Mouse (Mus musculus) c-Kit-positive CD71-negative TER-119-negative erythroid progenitor cells, embryonic 14.5 days (primary cell): ENCODE measurements around the gene Alg9.

Experiments used
- DNase-seq: peaks from one replicate; pipeline ENCODE4 v3.0.0-alpha.2; 2013; ENCODE audit warnings: low read depth

Gene Alg9

DNA sequence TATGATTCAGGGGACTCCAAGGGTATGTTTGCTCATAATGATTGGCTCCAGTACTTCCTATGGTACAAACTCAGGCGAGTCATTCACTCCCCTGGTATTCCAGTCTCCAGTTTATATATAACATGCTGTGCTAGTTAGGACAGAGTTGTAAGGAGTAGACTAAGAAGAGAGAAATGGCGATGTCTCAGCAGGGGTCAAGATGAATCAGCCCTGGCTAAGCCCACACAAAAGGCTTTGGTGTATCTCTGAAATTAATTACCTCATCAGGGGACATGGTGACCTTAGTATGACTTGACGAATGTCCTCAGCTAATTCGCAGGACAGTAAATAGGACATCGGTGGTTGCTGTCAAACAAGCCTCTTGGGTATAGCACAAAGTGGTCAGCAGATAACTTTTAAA is 18.1 kb upstream of the Alg9 start:
- no peak for DNase-seq

DNA sequence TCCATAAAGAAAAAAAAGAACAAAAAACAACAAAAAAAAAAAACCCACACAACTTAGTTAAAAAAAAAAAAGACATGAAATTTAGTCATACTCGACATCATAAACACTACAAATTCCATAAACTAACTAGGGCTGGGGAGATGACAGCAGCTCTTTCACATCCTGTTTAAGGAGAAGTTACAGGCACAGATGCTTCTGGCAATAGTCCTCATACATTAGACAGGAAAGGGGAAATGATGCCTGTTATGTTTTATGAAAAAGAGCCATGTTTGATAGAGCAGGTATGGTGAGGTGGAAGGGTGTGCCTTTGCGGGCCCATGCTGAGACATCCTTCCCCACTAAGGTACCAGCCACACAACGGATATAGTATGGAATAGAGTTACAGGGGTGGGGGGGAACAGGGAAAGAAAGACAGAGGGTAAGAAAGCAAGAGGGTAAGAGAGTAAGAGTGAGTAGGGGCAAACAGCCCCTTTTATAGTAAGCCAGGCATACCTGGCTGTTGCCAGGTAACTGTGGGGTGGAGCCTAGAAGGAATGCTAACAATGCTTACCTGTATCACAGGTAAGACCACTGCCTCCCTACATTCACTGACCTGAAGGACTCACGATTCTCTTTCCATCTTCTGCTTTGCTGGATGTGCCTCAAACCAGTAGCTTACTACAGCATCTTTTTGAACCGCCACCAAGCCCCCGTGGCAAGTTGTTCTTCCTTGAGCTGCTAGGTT is 13.1 kb upstream of the Alg9 start:
- DNase-seq = no peak

GRCm38 (mm10) chr9:50763331-50763730 is 11.5 kb upstream of the Alg9 start:
- DNase-seq = no peak

DNA sequence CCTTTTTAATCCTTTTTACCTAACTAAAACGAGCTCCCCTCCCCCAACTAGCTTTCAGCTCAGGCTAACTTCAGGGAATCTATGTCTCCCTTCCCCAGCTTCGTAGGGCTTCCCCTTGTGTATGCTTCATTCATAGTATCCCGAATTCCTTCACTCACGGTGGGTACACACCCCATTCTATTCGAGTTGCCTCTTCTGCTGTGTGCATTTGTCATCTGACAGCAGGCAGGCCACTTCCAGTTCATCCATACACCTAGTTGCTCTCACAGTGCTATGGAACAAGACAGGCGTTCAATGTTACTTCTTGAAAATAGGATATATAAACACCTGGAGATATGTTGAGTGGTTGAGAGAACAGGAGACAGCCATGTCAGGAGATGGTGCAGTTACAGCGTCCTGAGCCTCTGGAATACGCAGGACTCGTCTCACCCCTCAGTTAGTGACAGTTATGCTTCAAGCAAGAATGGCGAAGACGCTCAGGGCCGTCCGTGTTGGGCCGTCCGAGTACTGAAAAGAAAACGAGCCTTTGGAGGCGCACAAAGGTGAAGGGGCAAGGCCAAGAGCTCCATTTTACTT is 7.2 kb upstream of the Alg9 start:
- DNase-seq = peak; percentile 29

DNA sequence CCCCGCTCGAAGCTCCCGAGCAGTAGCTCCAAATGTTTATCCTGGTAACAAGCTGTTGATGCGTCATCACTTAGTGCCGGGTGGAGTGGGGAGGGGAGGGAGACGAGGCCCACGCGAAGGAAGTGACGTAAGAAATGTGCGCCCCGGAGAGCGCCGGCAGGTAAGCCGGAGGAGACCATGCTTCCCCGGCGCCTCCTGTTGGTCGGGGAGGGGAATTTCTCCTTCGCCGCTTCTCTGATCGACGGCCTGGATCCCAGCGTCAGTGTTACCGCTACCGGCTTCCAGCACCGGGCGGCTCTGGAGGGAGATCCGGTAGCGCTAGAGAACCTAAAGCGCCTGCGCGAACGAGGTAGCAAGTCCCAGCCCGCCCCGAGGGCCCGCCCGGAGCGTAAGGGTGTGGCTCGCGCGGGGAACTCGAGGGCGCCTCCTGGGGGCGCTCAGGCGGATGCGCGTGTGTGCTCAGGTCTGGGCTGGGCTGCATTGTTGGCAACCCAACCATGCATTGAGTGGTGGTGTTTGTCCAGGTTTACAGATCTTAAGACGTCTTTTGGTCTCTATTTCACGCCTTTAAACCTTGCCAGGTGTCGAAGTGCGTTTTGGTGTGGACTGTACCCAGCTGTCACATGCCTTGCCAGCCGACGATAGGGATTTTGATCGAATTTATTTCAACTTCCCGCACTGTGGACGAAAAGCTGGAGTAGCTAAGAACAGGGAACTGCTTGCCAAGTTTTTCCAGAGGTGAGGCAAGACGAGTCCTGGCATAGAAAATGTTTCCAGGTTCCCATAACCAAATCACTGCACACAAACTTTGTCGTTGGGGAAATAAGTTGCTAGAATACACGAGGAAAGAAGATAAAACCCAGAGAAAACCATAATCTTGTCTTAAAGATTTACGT is 6.5 kb upstream of the Alg9 start, which contains the start of gene Fdxacb1:
TSS of gene Fdxacb1 (plus strand) at position 130 of the 896 bp plus-strand sequence.
- peak; percentile 88 for DNase-seq

DNA sequence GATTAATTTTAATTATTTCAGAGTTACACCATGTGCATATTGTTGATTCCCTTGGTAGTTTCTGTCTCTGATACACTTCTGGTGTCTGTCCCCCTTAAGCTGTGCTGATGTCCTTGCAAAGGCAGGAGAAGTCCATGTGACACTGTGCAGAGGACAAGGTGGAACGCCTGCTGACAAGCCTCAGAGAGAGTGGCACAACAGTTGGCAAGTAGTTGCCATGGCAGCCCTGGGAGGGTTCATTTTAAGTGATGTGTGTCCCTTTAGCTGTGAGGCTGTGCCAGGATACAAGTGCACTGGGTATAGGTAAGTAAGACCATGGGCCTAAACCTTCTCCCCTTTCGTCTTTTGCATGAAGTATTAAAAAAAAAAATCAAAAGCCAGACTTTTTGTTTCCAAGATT is 4.8 kb upstream of the Alg9 start:
- no peak for DNase-seq

- DNase-seq = no peak
Observed at GRCm38 (mm10) chr9:50774026-50774462, 775 bp upstream of the Alg9 start.

GRCm38 (mm10) chr9:50775662-50776126 is 875 bp downstream of the Alg9 start:
- no peak for DNase-seq

- DNase-seq = no peak
Observed at GRCm38 (mm10) chr9:50776162-50776760, 1.4 kb downstream of the Alg9 start.

- peak; percentile 33 for DNase-seq
Observed at GRCm38 (mm10) chr9:50782155-50782554, 7.3 kb downstream of the Alg9 start.

- no peak for DNase-seq
Observed at GRCm38 (mm10) chr9:50795266-50795665, 20.4 kb downstream of the Alg9 start.

DNA sequence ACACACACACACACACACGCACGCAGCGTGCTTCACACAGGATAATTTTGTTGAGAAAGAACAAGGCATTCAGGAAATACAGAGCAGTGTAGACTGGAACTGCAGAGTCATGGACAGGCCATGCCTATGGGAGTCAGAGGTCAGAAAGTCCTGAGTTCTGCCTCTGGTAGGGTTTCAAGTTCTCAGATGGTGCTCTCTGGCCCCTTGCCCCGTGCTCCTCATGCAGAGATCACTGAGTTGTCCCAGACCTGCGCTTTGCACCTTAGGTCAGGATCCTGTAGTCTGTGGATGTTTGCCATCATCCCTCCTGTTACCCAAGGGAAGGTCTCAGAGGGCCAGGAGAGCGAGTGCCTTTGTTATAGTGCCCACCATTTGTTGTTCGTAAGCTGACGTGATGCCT is 22.0 kb downstream of the Alg9 start:
- DNase-seq = no peak

DNA sequence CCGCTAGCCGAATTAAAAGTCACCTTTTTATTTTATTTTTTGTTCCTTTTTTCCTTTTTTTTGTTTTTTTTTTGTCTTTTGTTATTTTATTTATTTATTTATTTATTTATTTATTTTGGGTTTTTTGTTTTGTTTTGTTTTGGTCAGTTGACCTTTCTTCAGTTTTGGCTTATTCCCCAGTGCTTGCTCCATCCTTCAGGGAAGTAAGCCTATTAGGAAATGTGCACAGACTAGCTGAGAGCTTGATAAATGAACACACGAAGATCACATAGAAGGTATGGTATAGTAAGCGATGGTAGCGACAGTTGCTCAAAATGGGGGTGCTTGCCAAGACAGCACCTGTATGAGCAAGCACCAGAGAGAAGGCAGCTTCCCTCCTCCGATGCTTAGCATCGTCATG is 22.8 kb downstream of the Alg9 start:
- DNase-seq = no peak

DNA sequence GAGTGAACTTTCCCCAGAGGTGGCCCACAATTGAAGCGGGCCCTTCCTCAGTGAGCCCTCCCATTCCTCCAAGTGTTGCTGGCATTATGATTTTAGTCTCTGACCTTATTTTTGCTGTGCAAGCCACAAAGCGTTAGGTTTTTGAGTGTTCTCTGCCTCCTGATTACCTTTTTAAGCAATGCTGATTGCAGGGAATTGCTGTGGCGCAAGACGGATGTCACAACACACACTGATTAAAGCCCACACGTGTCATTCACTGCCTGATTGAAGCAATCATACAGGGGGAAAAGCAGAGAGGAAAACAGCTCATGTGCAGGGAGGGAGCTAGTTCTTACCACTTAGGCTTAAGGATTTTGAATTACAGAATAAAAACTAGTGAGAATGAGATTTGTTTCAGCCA is 23.5 kb downstream of the Alg9 start:
- DNase-seq = no peak

GRCm38 (mm10) chr9:50800985-50801384 is 26.2 kb downstream of the Alg9 start:
- peak; percentile 39 for DNase-seq

DNA sequence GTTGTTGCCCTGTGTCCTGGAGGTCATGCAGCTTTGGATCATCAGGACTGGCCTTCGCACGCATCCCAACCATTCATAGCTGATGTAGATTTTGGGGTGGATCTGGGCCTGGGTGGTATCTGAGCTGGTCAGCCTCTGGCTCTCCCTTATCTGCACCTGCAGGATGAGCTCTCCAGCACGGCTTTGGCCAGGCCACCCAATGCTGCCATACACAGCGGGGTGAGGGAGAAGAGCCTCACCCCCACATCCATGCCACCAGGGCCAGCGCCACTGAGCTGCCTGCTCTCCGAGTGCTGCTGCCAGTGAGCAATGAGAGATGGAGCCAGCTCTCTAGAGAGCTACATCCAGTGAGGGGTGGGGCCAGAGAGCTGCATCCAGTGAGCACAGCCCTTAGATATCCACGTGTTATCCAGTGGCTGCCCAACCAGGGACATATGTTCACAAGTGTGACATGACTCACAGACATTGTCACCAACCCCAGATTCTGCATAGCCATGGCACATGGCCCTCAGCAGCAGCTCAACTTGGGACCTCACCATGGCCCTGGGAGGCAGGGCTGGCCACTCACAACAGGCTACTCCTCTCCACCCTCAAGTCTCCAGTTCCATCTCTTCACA is 28.3 kb downstream of the Alg9 start:
- no peak for DNase-seq

- no peak for DNase-seq
Observed at GRCm38 (mm10) chr9:50808471-50808870, 33.7 kb downstream of the Alg9 start.

GRCm38 (mm10) chr9:50809146-50809545 is 34.3 kb downstream of the Alg9 start:
- DNase-seq = no peak

- DNase-seq = no peak
Observed at GRCm38 (mm10) chr9:50811187-50811586, 36.4 kb downstream of the Alg9 start.

- no peak for DNase-seq
Observed at GRCm38 (mm10) chr9:50811746-50812145, 36.9 kb downstream of the Alg9 start.

DNA sequence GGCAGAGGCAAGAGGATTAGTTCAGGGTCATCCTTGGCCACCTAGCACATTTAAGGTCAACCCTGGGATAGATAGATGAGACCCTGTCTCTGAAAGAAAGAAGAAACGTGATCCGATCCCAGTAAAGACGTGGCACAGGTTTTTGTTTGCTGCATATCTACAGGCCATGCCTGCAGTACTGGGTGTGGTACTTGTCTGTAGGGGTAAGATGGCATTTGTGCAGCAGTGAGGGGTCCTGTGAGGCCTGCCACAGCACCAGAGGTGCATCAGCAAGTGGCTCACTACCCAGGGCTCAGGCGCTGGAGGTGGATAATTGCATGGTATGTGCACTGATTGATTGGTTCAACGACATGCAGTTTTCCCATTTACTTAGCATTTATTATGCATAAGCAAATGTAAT is 39.0 kb downstream of the Alg9 start:
- DNase-seq = no peak

DNA sequence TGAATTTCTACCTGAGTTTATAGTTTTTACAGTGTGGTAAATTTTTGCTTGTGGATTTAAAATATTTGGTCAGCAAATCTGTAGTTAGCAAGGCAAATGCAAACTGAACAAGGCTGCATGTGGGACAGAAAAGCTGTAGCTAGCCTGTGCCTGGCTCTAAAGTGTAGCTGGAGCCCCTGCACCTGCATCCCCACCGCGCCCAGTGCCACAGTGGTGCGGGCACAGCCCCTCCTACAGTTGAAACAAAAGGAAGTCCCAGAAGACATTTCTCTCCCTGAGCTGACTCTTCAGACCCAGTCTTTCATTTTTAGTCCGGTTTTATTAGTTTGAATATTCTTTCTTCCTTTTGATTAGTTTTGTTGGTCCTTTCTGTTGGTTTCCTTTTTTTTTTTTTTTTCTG is 40.8 kb downstream of the Alg9 start:
- no peak for DNase-seq
